Mouse (Mus musculus): ENCODE results near the gene Irf2bpl. TPM values are rescaled to one million over a fixed set of nuclear protein-coding genes. Genes with fewer than 3 reads are reported as not detected.

Irf2bpl gene
- polyA plus RNA-seq, 1 experiment from 2014 or later: 40.1 TPM

GRCm38 (mm10) chr12:86855670-86856069 lies 28.9 kb downstream of the Irf2bpl start:
- ATAC-seq (replicated peaks; ENCODE audit: insufficient number of reproducible peaks, insufficient read depth, low FRiP score, low read depth): peak; percentile 85
- Histone ChIP-seq H3K4me2 (peak overlapping the region; percentile 34), H3K27me3 (no peaks in the 10 kb centered on the region), H3K9me3 (replicated peaks) (no peaks in the 10 kb centered on the region), H3K4me1 (replicated peaks) (peaks cover 47% of the 10 kb centered on the region), H3K9ac (peak overlapping the region; percentile 20; the same call in 1 of the 2 replicates), H3K27ac (peak overlapping the region; percentile 70), H3K36me3 (no peaks in the 10 kb centered on the region), H3K4me3 (no peak overlapping the region)
- WGBS: 3% methylated on average over 11 of the region's 11 CpGs

DNA sequence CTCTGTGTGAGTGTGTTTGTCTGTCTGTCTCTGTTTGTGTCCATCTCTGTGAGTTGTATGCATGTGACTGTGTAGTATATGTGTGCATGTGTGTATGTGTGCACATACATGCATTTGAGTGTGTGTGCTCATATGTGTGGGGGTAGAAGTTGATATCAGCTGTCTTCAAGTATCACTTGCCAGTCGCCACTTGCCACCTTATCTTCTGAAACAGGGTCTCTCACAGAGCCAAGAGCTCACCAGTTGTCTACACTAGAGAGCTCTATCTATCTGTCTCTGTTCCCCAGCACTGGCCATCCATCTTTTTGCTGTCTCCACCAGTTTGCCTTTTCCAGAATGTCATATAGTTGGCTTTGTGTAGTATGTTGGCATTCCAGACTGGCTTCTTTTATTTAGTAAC lies 31.1 kb downstream of the Irf2bpl start:
- Histone ChIP-seq H3K4me3 (no peak overlapping the region), H3K9me3 (replicated peaks) (no peaks in the 10 kb centered on the region), H3K27me3 (no peaks in the 10 kb centered on the region), H3K9ac (no peak overlapping the region), H3K27ac (no peak overlapping the region), H3K4me1 (replicated peaks) (peaks cover 26% of the 10 kb centered on the region), H3K36me3 (no peaks in the 10 kb centered on the region), H3K4me2 (no peak overlapping the region)
- 21% methylated on average over 1 of the region's 1 CpGs for WGBS
- no peak for ATAC-seq (replicated peaks; ENCODE audit: insufficient number of reproducible peaks, insufficient read depth, low FRiP score, low read depth)

- H3K27me3 ChIP-seq: no peaks in the 10 kb centered on the region
- no peaks in the 10 kb centered on the region for H3K36me3 ChIP-seq
- no peak overlapping the region for H3K4me3 ChIP-seq
- ATAC-seq (replicated peaks; ENCODE audit: insufficient number of reproducible peaks, insufficient read depth, low FRiP score, low read depth): no peak
- H3K4me2 ChIP-seq: no peak overlapping the region
- H3K4me1 ChIP-seq (replicated peaks): peaks cover 13% of the 10 kb centered on the region
- no peak overlapping the region for H3K9ac ChIP-seq
- H3K27ac ChIP-seq: no peak overlapping the region
- H3K9me3 ChIP-seq (replicated peaks): no peaks in the 10 kb centered on the region
Measured at GRCm38 (mm10) chr12:86851313-86851712, 33.3 kb downstream of the Irf2bpl start.

DNA sequence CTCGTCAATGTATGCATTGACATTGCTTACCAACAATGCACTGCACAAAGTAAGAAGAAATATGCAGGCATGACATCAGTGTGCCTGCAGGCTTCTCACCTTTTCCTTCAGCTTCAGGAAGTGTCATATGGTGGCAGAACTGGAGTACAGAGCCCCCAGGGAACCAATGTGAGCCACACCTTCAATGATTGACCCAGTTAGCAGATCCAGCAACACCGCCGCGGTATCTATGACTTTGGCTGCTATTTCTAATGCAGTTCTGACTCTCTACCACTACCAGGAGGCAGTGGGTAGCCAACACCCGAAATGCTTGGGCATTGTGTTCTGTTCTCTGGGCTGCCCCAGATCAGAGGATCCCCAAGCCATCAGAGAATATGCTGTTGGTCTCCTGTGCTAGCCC lies 33.9 kb downstream of the Irf2bpl start:
- H3K9ac ChIP-seq: no peak overlapping the region
- no peaks in the 10 kb centered on the region for H3K27me3 ChIP-seq
- no peaks in the 10 kb centered on the region for H3K9me3 ChIP-seq (replicated peaks)
- no peak overlapping the region for H3K4me2 ChIP-seq
- H3K27ac ChIP-seq: no peak overlapping the region
- H3K36me3 ChIP-seq: no peaks in the 10 kb centered on the region
- H3K4me1 ChIP-seq (replicated peaks): peaks cover 7% of the 10 kb centered on the region
- ATAC-seq (replicated peaks; ENCODE audit: insufficient number of reproducible peaks, insufficient read depth, low FRiP score, low read depth): no peak; the same call in 1 of the 2 replicates
- H3K4me3 ChIP-seq: no peak overlapping the region
- 83% methylated on average over 5 of the region's 5 CpGs for WGBS

DNA sequence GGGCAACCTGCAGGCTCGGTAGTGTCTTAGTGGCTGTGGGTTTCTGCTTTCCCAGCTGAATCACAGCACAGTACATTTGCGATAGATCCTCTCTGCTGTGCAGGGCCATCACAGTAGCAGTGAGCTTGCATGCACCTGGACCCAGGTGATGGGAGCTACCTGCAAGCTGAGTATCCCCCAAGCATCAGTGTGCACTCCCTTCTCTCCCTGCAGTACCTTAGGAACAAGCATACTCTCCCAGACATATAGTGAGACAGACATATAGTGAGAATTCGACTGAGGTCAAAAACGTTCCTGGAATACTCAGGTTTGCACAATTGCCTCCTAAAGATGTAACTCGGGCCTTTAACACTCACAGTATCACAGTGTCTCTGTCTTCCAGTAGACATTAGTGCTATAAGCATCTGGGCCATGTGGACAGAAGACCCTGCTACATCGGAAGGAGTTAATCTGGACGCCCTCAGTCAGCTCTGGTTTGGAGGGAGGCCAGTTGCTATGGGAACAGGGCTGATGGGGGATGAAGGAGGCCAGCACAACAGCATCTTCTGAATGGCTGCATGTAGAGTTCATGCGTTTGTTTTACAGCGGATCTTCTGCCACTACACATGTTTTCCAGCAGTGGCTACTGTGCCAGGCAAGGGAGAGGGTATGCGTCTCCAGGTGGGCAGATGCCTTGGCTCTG lies 34.5 kb downstream of the Irf2bpl start:
- ATAC-seq (replicated peaks; ENCODE audit: insufficient number of reproducible peaks, insufficient read depth, low FRiP score, low read depth): peak; percentile 54; the same call in 1 of the 2 replicates
- WGBS: 66% methylated on average over 10 of the region's 10 CpGs

GRCm38 (mm10) chr12:86842866-86843459 lies 41.6 kb downstream of the Irf2bpl start:
- Histone ChIP-seq H3K9me3 (replicated peaks) (no peaks in the 10 kb centered on the region), H3K36me3 (no peaks in the 10 kb centered on the region), H3K4me3 (no peak overlapping the region), H3K27me3 (no peaks in the 10 kb centered on the region), H3K9ac (no peak overlapping the region), H3K4me2 (no peak overlapping the region), H3K4me1 (replicated peaks) (peaks cover 15% of the 10 kb centered on the region), H3K27ac (no peak overlapping the region)
- WGBS: 37% methylated on average over 14 of the region's 15 CpGs
- no peak for ATAC-seq (replicated peaks; ENCODE audit: insufficient number of reproducible peaks, insufficient read depth, low FRiP score, low read depth)

More for the DNA sequence above, 34.5 kb downstream of the Irf2bpl start:
- Histone ChIP-seq H3K4me3 (no peak overlapping the region), H3K4me2 (no peak overlapping the region), H3K9me3 (replicated peaks) (no peaks in the 10 kb centered on the region), H3K36me3 (no peaks in the 10 kb centered on the region), H3K27me3 (no peaks in the 10 kb centered on the region), H3K4me1 (replicated peaks) (peaks cover under 1% of the 10 kb centered on the region; the same call in 1 of the 2 replicates), H3K27ac (no peak overlapping the region), H3K9ac (no peak overlapping the region)

DNA sequence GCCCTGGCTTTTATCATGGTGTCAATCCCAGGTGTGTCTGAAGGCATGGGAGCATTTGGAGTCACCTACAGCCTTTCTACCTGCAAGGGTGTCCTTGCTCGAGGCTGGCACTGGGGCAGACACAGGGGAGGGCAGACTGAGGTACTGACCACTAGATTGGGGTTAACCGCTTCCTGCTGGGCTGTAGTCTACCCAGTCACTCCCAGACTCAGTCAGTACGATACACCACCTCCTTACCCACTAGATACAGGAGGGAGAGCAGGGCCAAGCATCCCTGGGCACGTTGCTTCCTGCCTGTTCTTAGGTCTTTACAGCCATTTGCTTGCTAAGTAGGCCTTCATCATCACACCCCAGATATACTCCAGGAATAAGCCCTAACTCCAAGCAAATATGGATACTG lies 44.1 kb downstream of the Irf2bpl start:
- H3K4me1 ChIP-seq (replicated peaks): peaks cover 31% of the 10 kb centered on the region
- H3K9ac ChIP-seq: no peak overlapping the region
- H3K4me3 ChIP-seq: no peak overlapping the region
- H3K36me3 ChIP-seq: no peaks in the 10 kb centered on the region
- H3K4me2 ChIP-seq: no peak overlapping the region
- H3K9me3 ChIP-seq (replicated peaks): no peaks in the 10 kb centered on the region
- 74% methylated on average over 4 of the region's 4 CpGs for WGBS
- no peak for ATAC-seq (replicated peaks; ENCODE audit: insufficient number of reproducible peaks, insufficient read depth, low FRiP score, low read depth)
- H3K27ac ChIP-seq: no peak overlapping the region
- H3K27me3 ChIP-seq: no peaks in the 10 kb centered on the region

GRCm38 (mm10) chr12:86838181-86838580 lies 46.4 kb downstream of the Irf2bpl start:
- no peak overlapping the region for H3K4me2 ChIP-seq
- no peak for ATAC-seq (replicated peaks; ENCODE audit: insufficient number of reproducible peaks, insufficient read depth, low FRiP score, low read depth)
- no peaks in the 10 kb centered on the region for H3K9me3 ChIP-seq (replicated peaks)
- H3K27ac ChIP-seq: peak overlapping the region; percentile 43
- H3K4me3 ChIP-seq: no peak overlapping the region
- H3K4me1 ChIP-seq (replicated peaks): peaks cover 44% of the 10 kb centered on the region
- no peak overlapping the region for H3K9ac ChIP-seq
- H3K27me3 ChIP-seq: no peaks in the 10 kb centered on the region
- H3K36me3 ChIP-seq: no peaks in the 10 kb centered on the region
- 57% methylated on average over 2 of the region's 2 CpGs for WGBS

- ATAC-seq (replicated peaks; ENCODE audit: insufficient number of reproducible peaks, insufficient read depth, low FRiP score, low read depth): peak; percentile 81
- Histone ChIP-seq H3K36me3 (no peaks in the 10 kb centered on the region), H3K4me1 (replicated peaks) (peaks cover 60% of the 10 kb centered on the region)
Measured at GRCm38 (mm10) chr12:86836431-86837047, 48.1 kb downstream of the Irf2bpl start.

GRCm38 (mm10) chr12:86835899-86836298 lies 48.7 kb downstream of the Irf2bpl start:
- H3K4me1 ChIP-seq (replicated peaks): peaks cover 66% of the 10 kb centered on the region
- no peaks in the 10 kb centered on the region for H3K36me3 ChIP-seq
- WGBS: 62% methylated on average over 3 of the region's 3 CpGs
- H3K9me3 ChIP-seq (replicated peaks): no peaks in the 10 kb centered on the region
- peak overlapping the region; percentile 89 for H3K27ac ChIP-seq
- no peaks in the 10 kb centered on the region for H3K27me3 ChIP-seq
- H3K4me3 ChIP-seq: no peak overlapping the region
- H3K4me2 ChIP-seq: no peak overlapping the region
- ATAC-seq (replicated peaks; ENCODE audit: insufficient number of reproducible peaks, insufficient read depth, low FRiP score, low read depth): no peak
- no peak overlapping the region for H3K9ac ChIP-seq

More at GRCm38 (mm10) chr12:86836431-86837047, 48.1 kb downstream of the Irf2bpl start:
- Histone ChIP-seq H3K27ac (peak overlapping the region; percentile 89), H3K27me3 (no peaks in the 10 kb centered on the region), H3K9ac (peak overlapping the region; percentile 45), H3K4me2 (peak overlapping the region; percentile 57), H3K4me3 (peak overlapping the region; percentile 31), H3K9me3 (replicated peaks) (no peaks in the 10 kb centered on the region)
- WGBS: 11% methylated on average over 23 of the region's 23 CpGs

DNA sequence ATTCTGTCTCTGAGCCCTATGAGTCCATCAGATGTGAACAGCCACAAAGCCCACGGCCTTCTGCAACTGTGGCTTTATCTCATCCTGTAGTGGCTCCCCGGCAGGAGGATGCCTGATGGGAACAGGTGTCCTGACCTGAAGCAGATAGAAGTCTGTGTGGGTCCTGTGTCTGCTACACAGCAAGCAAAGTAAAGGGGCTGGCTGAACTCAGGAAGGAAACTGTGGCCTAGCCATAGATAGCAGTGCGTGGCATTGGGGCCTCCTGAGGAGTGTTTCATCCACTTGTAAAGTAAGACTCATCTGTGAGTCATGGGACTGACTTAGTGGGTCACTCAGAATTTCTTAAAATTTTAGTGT lies 50.2 kb downstream of the Irf2bpl start:
- Histone ChIP-seq H3K27ac (peak overlapping the region; percentile 96), H3K36me3 (no peaks in the 10 kb centered on the region), H3K9me3 (replicated peaks) (no peaks in the 10 kb centered on the region), H3K9ac (no peak overlapping the region), H3K27me3 (no peaks in the 10 kb centered on the region), H3K4me3 (no peak overlapping the region), H3K4me2 (no peak overlapping the region), H3K4me1 (replicated peaks) (peaks cover 76% of the 10 kb centered on the region)
- no peak for ATAC-seq (replicated peaks; ENCODE audit: insufficient number of reproducible peaks, insufficient read depth, low FRiP score, low read depth)
- WGBS: 40% methylated on average over 3 of the region's 3 CpGs

Measured in heart, embryonic 15.5 days (tissue).